Mouse (Mus musculus) T-helper 17 cell (primary cell): Measurements from ENCODE around the gene Ubiad1.

ENCODE experiments used
- in situ Hi-C, 2 experiments: fragments of 300-600 bp; cut with MboI, MseI; formaldehyde crosslinking; loops; 1 replicate in 1 of 2; 2 replicates in 1 of 2; pipeline ENCODE4 v1.15.1; 2025; ENCODE audit warnings: high pct_unique_total_duplicates in 2 of 2

Ubiad1 gene

DNA sequence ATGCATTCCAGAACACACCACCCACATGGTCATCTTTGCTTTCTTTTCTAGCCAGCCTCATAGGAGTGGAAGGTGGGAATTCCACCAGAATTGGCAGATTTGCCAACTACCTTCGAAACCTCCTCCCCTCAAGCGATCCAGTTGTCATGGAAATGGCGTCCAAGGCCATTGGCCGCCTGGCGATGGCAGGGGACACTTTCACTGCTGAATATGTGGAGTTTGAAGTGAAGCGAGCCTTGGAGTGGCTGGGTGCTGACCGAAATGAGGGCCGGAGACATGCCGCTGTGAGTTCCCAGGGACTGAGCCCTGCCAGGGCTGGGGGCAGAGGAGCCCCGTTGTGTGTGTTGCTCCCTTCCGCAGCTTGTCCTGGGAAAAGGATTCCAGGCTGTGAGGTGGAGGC lies 9.1 kb upstream of the Ubiad1 start:
- in situ Hi-C loops = no loop called here

GRCm38 (mm10) chr4:148448853-148449245 lies 4.3 kb upstream of the Ubiad1 start:
- in situ Hi-C loops = loop anchor here in 1 of 2 experiments (5.0 kb wide), 1 partner anchor 292 kb away; no protein-coding TSS in a partner anchor

DNA sequence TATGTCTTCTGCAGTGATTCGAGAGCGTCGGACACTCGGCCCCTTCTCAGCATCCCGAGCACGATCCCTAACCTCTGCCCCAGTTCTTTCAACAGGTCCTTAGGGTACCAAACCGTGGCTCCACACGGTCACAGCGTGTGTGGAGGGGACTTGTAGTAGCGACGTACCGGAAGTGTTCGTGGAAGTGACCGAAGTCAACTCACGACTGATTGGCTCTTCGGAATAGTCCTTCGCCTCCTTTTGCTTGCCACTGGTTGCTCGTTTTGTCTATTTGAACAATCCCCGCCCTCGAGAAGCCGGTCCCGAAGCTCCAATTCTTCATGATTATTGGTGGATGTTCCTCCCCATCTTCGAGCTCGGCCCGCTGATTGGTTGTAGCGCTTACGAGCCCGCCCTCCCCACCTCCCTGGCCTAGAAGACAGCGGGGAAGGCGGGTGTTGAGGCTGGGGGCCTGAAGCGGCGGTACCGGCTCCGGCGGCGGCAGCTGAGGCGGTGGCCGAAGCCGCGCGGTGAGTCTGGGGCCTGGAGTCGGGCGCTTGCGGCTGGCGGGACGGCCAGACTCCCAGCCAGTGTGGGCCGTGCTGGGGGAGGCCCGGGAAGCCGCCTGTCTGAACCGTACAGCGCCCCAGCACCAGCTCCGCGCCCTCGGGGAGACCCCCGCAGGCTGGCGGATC lies 3.7 kb upstream of the Ubiad1 start, which contains the start of gene Mtor:
Gene Mtor, plus strand, starts transcription at position 433 of the 674 bp plus-strand sequence.
- in situ Hi-C loops = loop anchor here in 1 of 2 experiments (5.0 kb wide), 1 partner anchor 291 kb away; no protein-coding TSS in a partner anchor

DNA sequence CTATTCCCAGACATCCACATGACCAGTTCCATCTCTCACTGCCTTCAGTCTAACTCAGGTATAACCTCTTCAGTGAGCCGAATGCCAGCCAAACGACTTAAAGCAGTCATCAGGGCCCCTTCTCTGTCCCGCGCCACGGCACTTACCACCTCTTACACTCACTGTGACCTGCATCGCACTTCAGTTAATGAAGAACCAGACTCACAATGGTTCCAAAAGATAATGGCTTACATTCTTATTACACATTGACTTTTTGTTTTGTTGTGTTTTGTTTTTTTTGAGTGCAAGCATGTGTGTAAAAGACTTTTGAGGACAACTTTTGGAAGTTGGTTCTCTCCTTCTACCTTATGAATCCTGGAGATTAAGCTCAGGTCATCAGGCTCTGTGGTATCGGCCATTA lies 2.0 kb downstream of the Ubiad1 start:
- in situ Hi-C loops = no loop called here

GRCm38 (mm10) chr4:148441931-148442330 lies 2.6 kb downstream of the Ubiad1 start:
- in situ Hi-C loops = no loop called here

DNA sequence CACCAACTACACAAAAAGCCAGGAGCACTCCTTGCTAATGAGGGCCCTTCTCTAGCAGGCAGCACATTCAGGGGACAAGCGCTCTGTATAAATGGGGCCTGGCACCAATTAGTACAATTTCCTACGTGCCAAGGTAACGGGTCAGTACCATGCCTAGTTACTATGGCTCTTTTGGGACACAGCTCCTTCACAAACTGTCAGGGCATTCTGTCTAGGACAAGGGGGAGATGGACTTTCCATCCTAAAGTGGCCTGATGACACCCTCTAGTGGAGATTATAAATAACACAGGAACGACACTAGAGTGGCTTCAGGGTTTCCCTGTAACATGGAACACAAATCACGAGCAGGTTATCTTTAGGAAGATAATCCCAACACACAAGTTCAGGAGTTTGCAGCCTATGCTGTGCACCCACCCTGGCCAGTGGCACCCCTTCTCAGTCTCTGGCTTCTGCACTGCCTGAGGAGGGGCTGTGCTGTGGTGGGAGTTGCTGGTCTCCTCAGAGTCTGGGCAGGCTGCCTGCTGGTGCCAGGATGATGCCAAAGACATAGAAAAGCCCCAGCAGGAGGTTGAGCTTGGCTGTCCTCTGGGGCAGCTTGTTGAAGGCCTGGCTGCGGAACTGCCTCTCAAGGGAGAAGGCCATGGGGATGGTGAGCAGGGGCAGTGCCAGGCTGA lies 8.8 kb downstream of the Ubiad1 start:
- in situ Hi-C loops = no loop called here

- in situ Hi-C loops = no loop called here
Observed at GRCm38 (mm10) chr4:148435106-148435505, 9.5 kb downstream of the Ubiad1 start.

DNA sequence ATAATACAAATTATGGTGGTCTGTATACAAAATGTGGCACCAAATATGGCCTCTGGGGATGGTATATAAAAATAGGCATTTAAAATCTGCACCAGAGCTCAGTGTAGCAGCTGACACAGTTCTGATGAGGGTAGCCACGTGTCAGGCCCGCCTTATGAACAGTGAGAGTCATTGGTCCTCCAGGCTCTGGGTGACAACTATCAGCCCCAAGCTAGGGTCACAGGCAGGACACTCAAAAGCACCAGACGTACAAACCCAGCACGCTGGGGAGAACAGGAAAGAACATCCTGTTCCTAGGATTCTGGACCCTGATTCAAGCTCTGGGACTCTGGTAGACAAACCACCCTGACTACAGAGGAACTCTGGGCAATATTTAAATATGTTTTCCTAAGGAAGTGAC lies 10.0 kb downstream of the Ubiad1 start:
- in situ Hi-C loops = no loop called here

DNA sequence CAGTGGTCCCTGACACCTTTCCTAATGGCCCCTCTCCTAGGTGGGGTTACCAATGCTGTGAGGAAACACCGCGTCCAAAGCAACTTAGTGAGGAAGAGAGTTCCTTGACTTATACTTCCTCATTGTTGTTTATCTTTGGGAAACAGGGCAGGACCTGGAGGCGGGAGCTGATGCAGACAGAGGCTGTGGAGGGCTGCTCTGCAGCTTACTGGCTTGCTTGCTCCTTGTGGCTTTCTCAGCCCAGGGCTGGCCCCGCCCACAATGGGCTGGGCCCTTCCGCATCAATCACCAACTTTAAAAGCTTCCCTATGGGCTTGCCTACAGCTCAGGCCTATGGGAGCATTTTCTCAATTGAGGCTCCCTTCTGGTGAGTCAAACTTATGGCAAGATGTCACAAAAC lies 10.8 kb downstream of the Ubiad1 start:
- in situ Hi-C loops = no loop called here

- in situ Hi-C loops = no loop called here
Observed at GRCm38 (mm10) chr4:148433336-148433735, 11.2 kb downstream of the Ubiad1 start.

DNA sequence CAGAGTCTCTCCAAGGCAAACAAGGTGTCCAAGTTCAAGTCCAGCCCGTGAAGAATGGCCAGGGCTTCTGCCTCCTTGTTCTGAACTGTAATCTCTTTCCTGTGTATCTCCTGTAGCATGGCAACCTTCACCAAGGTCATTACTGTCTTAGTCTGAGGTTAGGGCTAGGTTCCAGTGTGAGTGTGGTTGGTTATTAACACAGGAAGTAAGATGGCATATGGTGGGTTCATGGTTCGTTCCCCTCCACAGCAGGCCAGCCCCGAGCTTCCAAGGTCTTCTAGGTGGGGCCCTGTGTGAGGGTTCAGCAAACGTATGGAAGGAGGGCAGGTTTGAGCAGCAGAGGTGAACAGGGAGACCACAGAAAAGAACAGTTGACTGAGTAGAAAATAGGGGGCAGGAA lies 12.1 kb downstream of the Ubiad1 start:
- in situ Hi-C loops = no loop called here

DNA sequence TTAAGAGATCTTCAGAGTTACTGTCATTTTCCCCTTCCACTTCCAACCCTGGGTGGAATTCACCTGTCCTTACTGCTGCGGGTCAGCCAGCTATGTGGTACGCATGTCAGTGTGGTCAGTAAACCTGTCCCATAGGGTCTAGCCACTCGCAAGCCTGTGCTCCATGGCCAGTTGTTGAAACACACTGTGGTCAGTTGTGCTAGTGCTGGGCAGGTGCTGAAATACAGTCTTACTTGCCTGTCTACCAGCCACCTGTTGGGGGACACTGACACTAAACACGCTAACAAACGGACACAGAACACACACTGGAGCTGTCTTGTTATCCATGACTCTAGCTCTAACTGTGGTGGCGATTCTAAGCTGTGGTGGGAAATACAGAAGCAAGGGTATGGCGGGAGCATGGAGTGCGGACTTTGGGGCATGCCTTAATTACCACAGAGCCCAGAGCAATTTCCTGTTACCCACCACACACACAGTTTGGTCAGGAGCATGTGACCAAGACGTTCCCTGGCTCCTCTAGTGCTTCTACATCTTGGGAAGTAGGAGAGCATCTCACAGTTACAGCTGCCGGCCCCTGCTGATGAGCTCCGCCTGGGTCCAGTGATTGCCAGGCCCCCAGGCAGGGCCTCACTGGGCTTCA lies 13.6 kb downstream of the Ubiad1 start:
- in situ Hi-C loops = no loop called here

DNA sequence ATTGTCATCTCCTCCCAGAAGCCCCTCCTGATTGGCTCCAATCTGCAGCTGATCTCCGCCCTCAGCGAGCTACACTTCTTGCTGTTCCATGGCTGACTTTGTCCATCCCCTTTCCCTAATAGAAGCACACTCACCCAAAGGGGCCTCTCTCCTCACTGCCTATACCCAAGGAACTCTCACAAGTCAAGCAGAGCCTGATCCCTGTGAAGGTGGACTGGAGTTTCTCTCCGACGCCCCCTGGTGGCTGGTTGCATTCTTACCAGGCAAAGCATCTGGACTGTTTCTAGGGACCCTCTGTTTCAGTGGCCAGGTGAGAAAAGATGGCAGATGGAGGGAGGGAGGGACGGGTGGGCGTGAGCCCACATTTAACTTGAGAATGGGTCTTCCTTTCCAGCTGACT lies 14.9 kb downstream of the Ubiad1 start:
- in situ Hi-C loops = no loop called here

DNA sequence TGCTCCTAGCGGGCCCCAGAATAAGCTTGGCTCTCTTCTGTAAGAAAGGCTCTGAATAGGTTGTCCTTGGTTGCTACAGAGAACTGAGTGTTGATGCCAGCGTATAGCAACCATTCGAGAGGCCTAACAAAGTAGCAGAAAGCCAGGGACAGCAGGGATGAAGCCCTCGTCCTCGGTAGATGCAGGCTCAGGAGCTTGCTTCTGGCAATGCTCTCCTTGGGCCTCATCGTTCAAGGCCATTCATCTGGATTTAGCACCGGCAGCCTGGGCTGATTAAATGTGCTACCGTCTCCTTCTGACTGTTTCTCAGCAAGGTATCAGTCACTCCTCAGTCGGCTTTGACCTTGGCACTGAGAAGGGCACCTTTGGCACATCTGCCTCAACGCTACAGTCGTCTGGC lies 15.4 kb downstream of the Ubiad1 start:
- in situ Hi-C loops = no loop called here

DNA sequence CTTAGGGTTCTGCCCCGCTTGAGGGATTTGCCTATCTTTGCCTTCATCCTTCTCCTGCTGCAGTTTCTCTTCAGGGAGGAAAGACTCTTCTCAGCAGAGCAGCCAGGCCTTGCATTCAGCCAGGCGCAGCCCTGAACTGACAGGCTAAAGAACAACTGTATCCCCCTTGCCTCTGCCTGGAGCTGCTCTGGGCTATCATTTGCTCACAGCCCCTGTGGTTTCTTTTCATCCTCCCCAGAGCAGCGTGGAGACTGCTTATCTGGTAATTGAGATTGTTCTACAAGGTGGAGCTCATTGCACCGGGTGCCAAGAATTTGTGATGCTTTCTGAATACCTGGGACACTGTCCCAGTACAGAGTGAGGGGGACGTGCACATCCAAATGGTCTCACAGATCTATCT lies 16.0 kb downstream of the Ubiad1 start:
- in situ Hi-C loops = no loop called here

- in situ Hi-C loops = no loop called here
Observed at GRCm38 (mm10) chr4:148426950-148427850, 17.4 kb downstream of the Ubiad1 start.

GRCm38 (mm10) chr4:148417559-148417958 lies 27.0 kb downstream of the Ubiad1 start:
- in situ Hi-C loops = no loop called here

DNA sequence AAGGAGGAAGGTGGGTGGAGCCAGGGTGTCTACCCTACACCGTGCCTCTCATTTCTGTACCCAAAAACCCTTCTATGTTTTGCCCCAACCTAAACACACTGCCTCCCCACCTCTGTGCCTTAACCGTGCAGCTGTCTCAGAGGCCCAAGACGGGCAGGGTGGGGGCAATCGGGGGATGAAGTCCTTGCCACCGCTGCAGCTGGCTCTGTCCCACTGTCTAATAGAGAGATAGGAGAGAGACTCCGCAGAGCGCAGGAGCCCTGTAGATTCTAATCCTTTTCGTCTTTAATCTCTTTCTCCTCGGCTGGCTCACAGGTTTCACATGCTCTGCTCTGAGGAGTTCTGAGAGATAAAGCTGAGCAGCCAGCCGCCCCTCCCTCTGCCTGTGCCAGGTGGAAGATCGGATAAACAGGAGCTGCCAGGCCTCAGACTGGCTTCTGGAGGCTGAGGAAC lies 27.5 kb downstream of the Ubiad1 start:
- in situ Hi-C loops = no loop called here

GRCm38 (mm10) chr4:148415575-148415974 lies 29.0 kb downstream of the Ubiad1 start:
- in situ Hi-C loops = no loop called here

GRCm38 (mm10) chr4:148408256-148408975 lies 36.2 kb downstream of the Ubiad1 start:
- in situ Hi-C loops = no loop called here

DNA sequence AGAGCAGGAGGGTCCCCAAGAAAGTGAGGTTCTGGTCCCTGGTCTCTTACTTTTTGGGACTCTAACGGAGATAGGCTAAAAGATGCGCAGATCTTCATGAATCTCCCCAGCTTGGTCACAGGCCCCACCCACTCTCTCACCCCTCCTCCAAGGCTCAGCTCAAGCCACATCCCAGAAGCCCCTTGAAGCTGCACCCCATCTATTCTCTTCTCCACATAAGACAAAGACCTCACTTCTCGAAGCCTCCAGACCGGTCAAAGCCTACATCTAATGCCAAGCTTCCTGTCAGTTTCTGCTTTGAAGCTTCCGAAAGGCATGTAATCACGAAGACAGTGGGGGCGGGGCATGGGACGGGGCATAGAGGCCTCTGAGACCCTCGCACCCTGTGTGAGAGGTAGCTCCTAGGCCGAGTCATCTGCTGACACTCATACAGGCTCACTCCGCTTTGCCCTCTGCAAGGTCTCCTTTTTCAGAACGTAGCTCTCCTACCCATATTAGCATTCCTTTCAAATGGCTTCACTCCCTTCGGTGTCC lies 39.2 kb downstream of the Ubiad1 start:
- in situ Hi-C loops = no loop called here
